Mouse (Mus musculus) MEL (cell line): Measurements from ENCODE around the gene Gys1. TPM values are rescaled to one million over a fixed set of nuclear protein-coding genes. Genes with fewer than 3 reads are reported as not detected.
A peak's percentile ranks its signal among the peaks of the same experiment; 100 is the strongest.

Source experiments
- DNase-seq: peaks from one replicate; pipeline ENCODE4 v3.0.0; 2011; ENCODE audit warnings: low read depth, low spot score
- H3K27ac ChIP-seq: 2 replicates; pipeline ENCODE4 v1.5.1; 2012; ENCODE audit warnings: low read depth, mild to moderate bottlenecking, control low read depth, low read length, moderate library complexity; ENCODE audit not compliant: control insufficient read depth
- H3K27me3 ChIP-seq, 2 experiments: fragments of 150-350 bp in 1 of 2; sonication (generic) in 1 of 2; 2 replicates each; pipeline ENCODE4 v1.6.1; 2012; ENCODE audit warnings: low read length in 2 of 2, mild to moderate bottlenecking in 2 of 2, improper control_type of control experiment in 1 of 2, moderate library complexity in 1 of 2; ENCODE audit not compliant: insufficient read depth in 2 of 2, control insufficient read depth in 1 of 2
- H3K36me3 ChIP-seq, 2 experiments: 2 replicates each; pipeline ENCODE4 v1.6.1; 2012 to 2014; ENCODE audit warnings: low read length in 2 of 2, improper control_type of control experiment in 1 of 2, inconsistent platforms in 1 of 2, mild to moderate bottlenecking in 1 of 2; ENCODE audit not compliant: insufficient read depth in 2 of 2, control insufficient read depth in 1 of 2
- H3K4me1 ChIP-seq, 2 experiments: fragments of 150-350 bp in 1 of 2; sonication (generic) in 1 of 2; 2 replicates each; pipeline ENCODE4 v1.6.1; 2012; ENCODE audit warnings: low read length in 2 of 2, improper control_type of control experiment in 1 of 2, mild to moderate bottlenecking in 1 of 2; ENCODE audit not compliant: insufficient read depth in 2 of 2, control insufficient read depth in 1 of 2
- H3K4me3 ChIP-seq, 2 experiments: fragments of 150-350 bp in 1 of 2; sonication (generic) in 1 of 2; 2 replicates each; pipeline ENCODE4 v1.5.1; 2012; ENCODE audit warnings: low read depth in 2 of 2, low read length in 2 of 2, mild to moderate bottlenecking in 2 of 2, moderate library complexity in 2 of 2, control low read depth in 1 of 2, improper control_type of control experiment in 1 of 2; ENCODE audit not compliant: control insufficient read depth in 1 of 2, insufficient read depth in 1 of 2
- H3K79me2 ChIP-seq: 2 replicates; pipeline ENCODE4 v1.6.1; 2012; ENCODE audit warnings: mild to moderate bottlenecking, low read length, moderate library complexity; ENCODE audit not compliant: control insufficient read depth, poor library complexity, insufficient read depth
- H3K9ac ChIP-seq: 2 replicates; pipeline ENCODE4 v1.6.1; 2012; ENCODE audit warnings: low read depth, mild to moderate bottlenecking, control low read depth, low read length, moderate library complexity; ENCODE audit not compliant: control insufficient read depth, poor library complexity, severe bottlenecking
- H3K9me3 ChIP-seq: fragments of 150-350 bp; sonication (generic); replicated peaks from 2 replicates; pipeline ENCODE4 v1.6.1; 2012; ENCODE audit warnings: mild to moderate bottlenecking, low read length, improper control_type of control experiment, moderate library complexity; ENCODE audit not compliant: insufficient read depth
- CTCF ChIP-seq, 3 experiments: IDR thresholded peaks in 2 of 3; conservative IDR thresholded peaks in 1 of 3; 2 replicates each; pipeline ENCODE4 v1.5.1; 2011 to 2012; ENCODE audit warnings: low read length in 3 of 3, low read depth in 2 of 3, mild to moderate bottlenecking in 2 of 3, improper control_type of control experiment in 1 of 3, inconsistent platforms in 1 of 3, mixed read lengths in 1 of 3, moderate library complexity in 1 of 3; ENCODE audit not compliant: control insufficient read depth in 1 of 3, insufficient read depth in 1 of 3, poor library complexity in 1 of 3, severe bottlenecking in 1 of 3
- E2F4 ChIP-seq: IDR thresholded peaks from 2 replicates; pipeline ENCODE4 v1.6.1; 2011; ENCODE audit warnings: low read depth, low read length, improper control_type of control experiment, borderline replicate concordance
- GATA1 ChIP-seq: IDR thresholded peaks from 2 replicates; pipeline ENCODE4 v1.6.1; 2011; ENCODE audit warnings: low read depth, low read length, improper control_type of control experiment
- HCFC1 ChIP-seq: IDR thresholded peaks from 2 replicates; pipeline ENCODE4 v1.6.1; 2012; ENCODE audit warnings: low read depth, mild to moderate bottlenecking, inconsistent platforms, low read length, improper control_type of control experiment, moderate library complexity
- MYB ChIP-seq: IDR thresholded peaks from 2 replicates; pipeline ENCODE4 v1.6.1; 2011; ENCODE audit warnings: mild to moderate bottlenecking, low read depth, low read length, improper control_type of control experiment
- POLR2A ChIP-seq, 2 experiments: IDR thresholded peaks; 2 replicates each; pipeline ENCODE4 v1.6.1; 2011 to 2012; ENCODE audit warnings: low read length in 2 of 2, mild to moderate bottlenecking in 2 of 2, control low read depth in 1 of 2, improper control_type of control experiment in 1 of 2, low read depth in 1 of 2, moderate library complexity in 1 of 2; ENCODE audit not compliant: control insufficient read depth in 1 of 2, insufficient read depth in 1 of 2, poor library complexity in 1 of 2
- RAD21 ChIP-seq: IDR thresholded peaks from 2 replicates; pipeline ENCODE4 v1.6.1; 2011; ENCODE audit warnings: mild to moderate bottlenecking, low read depth, low read length, improper control_type of control experiment
- SMC3 ChIP-seq: IDR thresholded peaks from 2 replicates; pipeline ENCODE4 v1.6.1; 2011; ENCODE audit warnings: low read depth, low read length, improper control_type of control experiment
- USF1 ChIP-seq: IDR thresholded peaks from 2 replicates; pipeline ENCODE4 v1.6.1; 2014; ENCODE audit warnings: low read depth, mild to moderate bottlenecking, inconsistent platforms, low read length, improper control_type of control experiment, moderate library complexity
- polyA plus RNA-seq, 2 experiments: library from polyadenylated mRNA; stranded (reverse) in 1 of 2; unstranded in 1 of 2; fragments of >175 nt in 1 of 2; fragments of >200 nt in 1 of 2; gene quantifications; 2 replicates each; pipeline versions ENCODE4 v1.2.1 to v1.2.4; 2012; ENCODE audit warnings: low replicate concordance in 2 of 2, low read depth in 1 of 2; ENCODE audit not compliant: insufficient read length in 2 of 2, insufficient read depth in 1 of 2, missing spikeins in 1 of 2
- total RNA-seq: library from RNA; depleted of rRNA; stranded (reverse); fragments of 300-350 nt; gene quantifications from 2 replicates; pipeline ENCODE4 v1.2.3, GENCODE M21; 2012

Gys1 gene
- total and polyA plus RNA-seq, 3 experiments, result 12.8 to 46.9 TPM; not detected in 1

DNA sequence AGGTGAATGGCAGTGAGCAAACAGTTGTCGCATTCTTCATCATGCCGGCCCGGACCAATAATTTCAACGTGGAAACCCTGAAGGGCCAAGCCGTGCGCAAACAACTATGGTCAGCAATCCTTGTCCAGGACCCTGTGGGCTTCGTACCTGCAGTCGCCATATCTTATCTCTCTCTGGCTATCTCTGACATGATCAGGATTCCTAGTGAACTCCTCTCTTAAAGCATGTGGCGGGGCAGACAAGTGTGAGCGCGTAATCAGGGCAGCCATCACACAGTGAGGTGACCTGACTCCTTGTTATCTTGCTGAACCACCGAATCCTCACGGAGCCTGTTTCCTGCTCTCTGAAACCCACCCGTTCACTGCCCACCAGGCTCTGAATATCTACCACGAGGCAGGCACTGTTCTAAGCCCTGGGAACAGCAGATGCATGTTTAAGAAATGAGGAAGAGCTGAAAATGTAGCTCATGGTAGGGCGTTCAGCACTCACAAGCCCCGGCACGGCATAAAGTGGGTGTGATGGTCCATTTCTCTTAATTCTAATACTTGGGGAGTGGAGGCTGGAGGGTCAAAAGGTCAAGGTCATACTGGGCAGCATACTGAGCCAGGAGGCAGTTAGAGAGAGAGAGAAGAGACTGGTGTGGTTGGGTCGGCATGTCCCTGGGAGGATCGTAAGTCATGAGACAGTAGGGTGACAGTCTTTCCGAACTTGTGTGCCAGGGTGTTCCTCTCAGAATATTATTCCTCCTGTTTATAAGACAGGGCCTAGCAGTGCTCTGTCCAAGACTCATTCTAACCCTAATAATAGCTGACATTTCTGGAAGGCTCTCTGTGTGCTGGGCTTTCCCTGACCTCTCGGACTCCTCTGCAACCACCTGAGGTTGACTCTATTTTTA lies 9.1 kb downstream of the Gys1 start:
- Histone ChIP-seq H3K79me2 (no peaks in the 10 kb centered on the region), H3K4me3 (no peak overlapping the region), H3K4me1 (no peaks in the 10 kb centered on the region)
- no peak for DNase-seq
- TF ChIP-seq GATA1, result peak; percentile 23; the same call in 1 of the 2 replicates
- no peak for TF ChIP-seq POLR2A (IDR thresholded peaks at IDR 0.05; ENCODE audit: control insufficient read depth in 1 of 2, insufficient read depth in 1 of 2, low read depth in 1 of 2, low read length in 2 of 2, poor library complexity in 1 of 2)
- TF ChIP-seq, all 39 proteins: peak for 1
- Histone ChIP-seq H3K9me3 (no peaks in the 10 kb centered on the region), H3K36me3 (peaks cover 0 to 4% of the 10 kb centered on the region in 2 experiments; a peak in 1 of 4 replicates), H3K27me3 (no peaks in the 10 kb centered on the region), H3K9ac (no peak overlapping the region), H3K27ac (no peak overlapping the region)

DNA sequence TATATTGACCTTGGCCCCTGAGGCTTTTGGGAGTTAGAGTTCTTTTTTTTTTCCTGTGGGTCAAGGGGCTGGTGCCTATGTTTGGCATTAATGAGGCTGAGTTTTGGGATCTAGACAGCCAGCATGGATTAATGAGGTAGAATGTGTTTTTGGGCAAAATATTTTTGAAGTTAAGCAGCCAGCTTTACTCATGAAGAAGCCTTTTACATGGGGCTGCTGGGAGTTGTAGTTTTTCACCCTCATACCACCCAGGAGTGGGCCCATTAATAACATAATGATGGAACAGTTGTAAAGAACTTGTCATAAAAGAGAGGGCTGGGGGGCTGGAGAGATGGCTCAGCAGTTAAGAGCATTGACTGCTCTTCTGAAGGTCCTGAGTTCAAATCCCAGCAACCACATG lies 11.9 kb downstream of the Gys1 start:
- DNase-seq, result no peak
- no peaks in the 10 kb centered on the region for H3K9me3 ChIP-seq
- H3K36me3 ChIP-seq, result peaks cover 0 to 4% of the 10 kb centered on the region in 2 experiments; a peak in 1 of 4 replicates
- H3K79me2 ChIP-seq, result no peaks in the 10 kb centered on the region
- no peak overlapping the region for H3K9ac ChIP-seq
- no peaks in the 10 kb centered on the region for H3K4me1 ChIP-seq
- H3K27ac ChIP-seq, result no peak overlapping the region
- no peak overlapping the region for H3K4me3 ChIP-seq
- no peaks in the 10 kb centered on the region for H3K27me3 ChIP-seq
- TF ChIP-seq E2F4 (no peak), HCFC1 (peak; percentile 74)

DNA sequence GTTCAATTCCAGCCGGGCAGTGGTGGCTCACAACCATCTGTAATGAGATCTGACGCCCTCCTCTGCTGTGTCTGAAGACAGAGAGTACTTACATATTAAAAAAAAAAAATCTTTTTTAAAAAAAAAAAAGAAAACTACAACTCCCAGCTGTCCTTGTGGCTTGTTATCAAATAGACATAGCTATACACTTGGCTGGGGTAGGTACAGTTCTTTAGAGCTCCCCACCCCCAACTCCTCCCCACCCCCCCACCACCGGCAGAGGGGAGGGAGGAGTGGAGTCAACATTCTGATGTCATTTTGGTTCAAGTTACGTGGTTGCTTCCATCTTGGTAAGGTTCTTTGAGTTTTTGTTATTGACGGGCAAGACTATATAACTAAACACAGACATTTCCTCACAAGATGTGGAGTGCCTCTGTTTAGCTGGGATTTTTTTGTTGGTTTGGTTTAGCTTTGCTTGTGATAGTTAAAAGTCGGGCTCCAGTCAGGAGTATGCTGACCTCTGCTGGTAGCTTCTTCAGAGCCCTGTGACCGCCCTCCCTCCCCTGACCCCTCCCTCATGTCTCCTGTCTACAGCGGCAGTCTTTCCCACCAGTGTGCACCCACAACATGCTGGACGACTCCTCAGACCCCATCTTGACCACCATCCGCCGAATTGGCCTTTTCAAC lies 12.8 kb downstream of the Gys1 start:
- H3K4me3 ChIP-seq, result no peak overlapping the region
- no peaks in the 10 kb centered on the region for H3K4me1 ChIP-seq
- TF ChIP-seq CTCF (IDR thresholded peaks at IDR 0.05 in 2 of 3, conservative IDR thresholded peaks at IDR 0.05 in 1 of 3; ENCODE audit: control insufficient read depth in 1 of 3, insufficient read depth in 1 of 3, low read depth in 2 of 3, low read length in 3 of 3, poor library complexity in 1 of 3, severe bottlenecking in 1 of 3) (peak; percentile 28 to 60 (median 49)), SMC3 (peak; percentile 35), RAD21 (peak; percentile 15), MYB (no peak), HCFC1 (peak; percentile 73), USF1 (no peak), GATA1 (no peak)
- peaks cover 0 to 4% of the 10 kb centered on the region in 2 experiments; a peak in 1 of 4 replicates for H3K36me3 ChIP-seq
- no peak overlapping the region for H3K27ac ChIP-seq
- no peaks in the 10 kb centered on the region for H3K9me3 ChIP-seq
- no peaks in the 10 kb centered on the region for H3K27me3 ChIP-seq
- no peak for DNase-seq
- no peaks in the 10 kb centered on the region for H3K79me2 ChIP-seq
- no peak overlapping the region for H3K9ac ChIP-seq
